Mouse (Mus musculus) intestine, postnatal 0 days (tissue): ENCODE results near the gene Otp. TPM values are rescaled to one million over a fixed set of nuclear protein-coding genes. Genes with fewer than 3 reads are reported as not detected.

ENCODE experiments used
- ATAC-seq: fragments of 200-750 bp; cut with Nextera tagmentation; 2 replicates; pipeline ENCODE4 v1.8.0; 2017; ENCODE audit warnings: mild to moderate bottlenecking, moderate TSS enrichment, moderate library complexity
- H3K27ac ChIP-seq: fragments of 300-500 bp; sonication (generic); 2 replicates; pipeline ENCODE4 v1.5.1; 2014; ENCODE audit warnings: mild to moderate bottlenecking, low read depth, low read length, moderate library complexity
- H3K27me3 ChIP-seq: fragments of 300-500 bp; sonication (generic); replicated peaks from 2 replicates; pipeline ENCODE4 v1.6.1; 2014; ENCODE audit warnings: low read length, mixed read lengths; ENCODE audit not compliant: control insufficient read depth, insufficient read depth
- H3K36me3 ChIP-seq: fragments of 300-500 bp; sonication (generic); 2 replicates; pipeline ENCODE4 v1.6.1; 2014; ENCODE audit warnings: mild to moderate bottlenecking, moderate library complexity; ENCODE audit not compliant: control insufficient read depth, insufficient read depth
- H3K4me1 ChIP-seq: fragments of 300-500 bp; sonication (generic); replicated peaks from 2 replicates; pipeline ENCODE4 v1.6.1; 2014; ENCODE audit warnings: antibody characterized with exemption, low read length, mixed read lengths; ENCODE audit not compliant: control insufficient read depth, insufficient read depth
- H3K4me2 ChIP-seq: fragments of 300-500 bp; sonication (generic); replicated peaks from 2 replicates; pipeline ENCODE4 v1.6.1; 2014; ENCODE audit warnings: low read depth, mild to moderate bottlenecking, moderate library complexity
- H3K4me3 ChIP-seq: fragments of 300-500 bp; sonication (generic); 2 replicates; pipeline ENCODE4 v1.5.1; 2014; ENCODE audit warnings: low read depth, low read length
- H3K9ac ChIP-seq: fragments of 300-500 bp; sonication (generic); 2 replicates; pipeline ENCODE4 v1.6.1; 2014; ENCODE audit warnings: mild to moderate bottlenecking, low read depth, low read length
- H3K9me3 ChIP-seq: fragments of 300-500 bp; sonication (generic); 2 replicates; pipeline ENCODE4 v1.6.1; 2016; ENCODE audit warnings: mixed run types; ENCODE audit not compliant: control insufficient read depth
- CTCF ChIP-seq: sonication (generic); IDR thresholded peaks from 2 replicates; pipeline ENCODE4 v1.5.1; 2016; ENCODE audit warnings: low read depth, mild to moderate bottlenecking, control low read depth, antibody characterized with exemption, moderate library complexity
- WGBS: fragments of 180-500 bp; shearing (Covaris S2); extraction: QIAGEN DNeasy Blood & Tissue Kit; methylation state at CpG from one replicate; pipeline ENCODE4 v1.1.7; 2014; 5-methylcytosine and 5-hydroxymethylcytosine counted together
- polyA plus RNA-seq: library from polyadenylated mRNA; unstranded; fragments of >200 nt; fragmentation: Nextera tagmentation; extraction: Ambion mirVana; gene quantifications from 2 replicates; pipeline ENCODE4 v1.2.1, GENCODE M21; 2015

The Otp gene
- polyA plus RNA-seq, 1 experiment from 2014 or later = not detected

GRCm38 (mm10) chr13:94871806-94872320, 3.5 kb upstream of the Otp start:
- Histone ChIP-seq H3K4me2 (no peak overlapping the region), H3K4me3 (no peak overlapping the region), H3K27me3 (peaks cover 97% of the 10 kb centered on the region), H3K36me3 (no peaks in the 10 kb centered on the region), H3K27ac (no peak overlapping the region), H3K4me1 (no peaks in the 10 kb centered on the region; the same call in 1 of the 2 replicates), H3K9ac (no peak overlapping the region), H3K9me3 (no peaks in the 10 kb centered on the region)
- no peak for TF ChIP-seq CTCF
- ATAC-seq = no peak
- WGBS = 3% methylated on average over 7 of the region's 7 CpGs

DNA sequence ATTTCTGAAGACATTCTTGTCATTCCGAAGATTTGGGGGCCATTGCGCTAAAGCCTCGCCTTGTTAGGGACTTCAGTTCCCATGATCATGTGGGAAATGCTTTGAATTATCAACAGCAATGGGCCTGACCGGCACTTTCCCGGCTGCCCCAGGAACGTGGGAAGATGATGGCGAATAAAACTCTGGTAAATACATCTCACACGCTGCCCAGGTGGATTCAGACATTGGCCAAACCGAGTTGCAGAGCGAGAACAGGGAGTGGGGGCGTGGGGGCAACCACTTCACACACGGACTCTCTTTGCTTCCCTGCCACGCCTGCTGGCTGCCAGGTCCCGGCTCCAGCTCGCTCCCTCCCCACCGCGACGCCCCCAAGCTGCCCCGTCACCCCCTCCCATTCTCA, 3.0 kb upstream of the Otp start:
- Histone ChIP-seq H3K9ac (no peak overlapping the region), H3K4me3 (no peak overlapping the region), H3K9me3 (no peaks in the 10 kb centered on the region), H3K36me3 (no peaks in the 10 kb centered on the region), H3K4me1 (no peaks in the 10 kb centered on the region; the same call in 1 of the 2 replicates), H3K4me2 (no peak overlapping the region), H3K27ac (no peak overlapping the region), H3K27me3 (peaks cover 97% of the 10 kb centered on the region)
- no peak for TF ChIP-seq CTCF
- ATAC-seq = no peak
- WGBS = 2% methylated on average over 19 of the region's 19 CpGs

DNA sequence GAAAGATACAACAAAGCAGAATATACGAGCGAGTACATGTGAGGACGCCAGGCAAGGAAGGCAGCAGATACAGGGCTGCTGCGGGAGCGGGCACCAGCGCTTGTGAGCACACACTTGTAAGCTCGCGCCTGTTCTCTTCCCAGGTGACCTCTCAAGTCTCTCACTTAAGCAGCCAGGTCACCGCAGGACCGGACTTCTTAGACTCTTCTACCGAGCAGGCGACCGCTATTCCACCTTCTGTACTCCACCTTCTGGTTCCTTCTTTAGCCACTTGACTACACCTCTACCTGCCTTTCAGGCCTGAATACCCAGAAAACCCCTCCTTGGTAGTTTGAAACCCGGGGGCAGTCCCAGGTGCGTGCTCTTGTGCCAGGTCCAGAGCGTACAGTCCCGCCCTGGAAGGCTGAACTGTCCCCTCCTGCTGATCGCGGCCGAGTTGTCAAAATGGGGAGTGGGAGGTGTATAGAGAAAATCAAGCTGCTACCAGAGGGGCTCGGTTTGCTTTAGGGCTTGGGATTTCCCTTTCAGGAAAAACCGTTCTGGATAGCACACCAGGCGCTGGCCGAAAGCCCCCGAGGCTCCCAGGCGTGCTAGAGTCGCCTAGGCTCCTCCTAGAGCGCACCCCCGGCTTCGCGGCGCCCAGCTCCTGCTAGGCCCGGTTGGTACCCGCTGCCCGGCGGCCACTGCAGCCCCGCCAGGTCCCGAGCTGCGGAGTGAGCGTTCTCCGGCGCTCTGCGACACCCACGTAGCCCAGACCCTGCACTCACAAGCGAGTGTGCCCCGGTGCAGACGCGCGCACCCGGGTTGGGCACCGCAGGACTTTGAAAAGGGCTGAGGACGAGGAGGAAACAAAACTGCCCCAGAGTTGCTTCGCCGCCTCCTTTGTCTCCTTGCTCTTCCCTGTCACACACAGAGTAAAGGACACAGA, 2.0 kb upstream of the Otp start:
- H3K27ac ChIP-seq = no peak overlapping the region
- no peaks in the 10 kb centered on the region for H3K9me3 ChIP-seq
- WGBS = under 1% methylated on average over 53 of the region's 54 CpGs
- no peak for ATAC-seq
- H3K4me1 ChIP-seq = no peaks in the 10 kb centered on the region; the same call in 1 of the 2 replicates
- TF ChIP-seq CTCF = no peak
- no peak overlapping the region for H3K9ac ChIP-seq
- no peaks in the 10 kb centered on the region for H3K36me3 ChIP-seq
- H3K27me3 ChIP-seq = peaks cover 97% of the 10 kb centered on the region
- H3K4me3 ChIP-seq = peak overlapping the region; percentile 5; the same call in 1 of the 2 replicates
- H3K4me2 ChIP-seq = no peak overlapping the region

DNA sequence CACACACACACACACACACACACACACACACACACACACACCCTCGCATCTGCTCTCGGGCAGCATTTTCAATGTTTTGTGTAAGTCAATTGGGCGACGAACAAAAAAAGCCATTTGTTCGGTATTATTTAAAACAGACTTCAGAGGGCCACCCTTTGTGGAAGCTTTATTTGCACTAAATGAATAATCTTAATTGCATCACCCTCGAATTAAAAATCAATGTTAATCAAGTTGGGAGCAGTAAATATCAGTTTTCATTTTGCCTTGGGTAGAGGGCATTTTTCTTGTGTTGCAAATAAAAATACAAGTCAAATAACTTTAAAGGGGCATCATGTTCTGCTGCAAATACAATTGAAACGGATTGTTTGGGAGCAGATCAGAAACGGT, 1.4 kb upstream of the Otp start:
- H3K27ac ChIP-seq = no peak overlapping the region
- H3K36me3 ChIP-seq = no peaks in the 10 kb centered on the region
- TF ChIP-seq CTCF = no peak
- no peaks in the 10 kb centered on the region for H3K9me3 ChIP-seq
- H3K4me3 ChIP-seq = peak overlapping the region; percentile 5; the same call in 1 of the 2 replicates
- H3K4me2 ChIP-seq = no peak overlapping the region
- no peak for ATAC-seq
- 2% methylated on average over 8 of the region's 8 CpGs for WGBS
- H3K4me1 ChIP-seq = no peaks in the 10 kb centered on the region; the same call in 1 of the 2 replicates
- peaks cover 92% of the 10 kb centered on the region for H3K27me3 ChIP-seq
- H3K9ac ChIP-seq = no peak overlapping the region

DNA sequence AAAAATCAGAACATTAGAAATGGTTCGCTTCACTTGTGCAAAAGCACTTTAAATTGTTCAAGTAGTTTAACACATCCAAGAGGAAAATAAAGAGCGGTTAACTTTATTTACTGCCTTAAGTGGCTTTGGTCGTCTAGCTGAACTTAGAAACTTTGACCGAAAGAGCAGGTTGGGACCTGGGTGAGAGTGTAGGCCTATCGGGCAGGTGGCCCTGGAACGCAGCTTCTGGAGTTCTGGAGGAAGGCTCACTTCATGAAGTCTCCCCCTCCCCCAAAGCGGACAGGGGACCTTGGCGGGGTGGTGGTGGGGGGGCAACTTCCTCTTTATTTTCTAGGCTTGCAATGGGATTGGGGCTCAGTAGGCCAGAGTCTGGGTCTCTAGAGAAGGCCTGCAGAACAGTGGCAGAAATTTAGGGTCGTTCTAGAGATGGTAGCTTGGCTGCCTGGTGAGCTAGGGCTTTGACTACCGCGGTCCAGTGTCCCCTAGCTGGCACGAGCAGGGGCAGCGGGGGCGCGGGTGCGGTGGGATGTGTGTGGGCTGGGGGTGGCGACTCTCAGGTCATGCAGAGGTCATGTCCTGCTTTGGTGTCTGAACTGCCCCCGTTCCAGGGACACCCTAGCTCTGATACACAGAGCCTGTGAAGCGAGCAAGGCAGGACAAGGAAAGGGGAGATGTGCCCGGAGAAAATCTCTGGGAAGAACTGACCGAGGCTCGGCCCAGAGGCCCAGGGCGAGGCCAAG, 576 bp upstream of the Otp start:
- no peaks in the 10 kb centered on the region for H3K4me1 ChIP-seq
- no peaks in the 10 kb centered on the region for H3K9me3 ChIP-seq
- H3K9ac ChIP-seq = no peak overlapping the region
- TF ChIP-seq CTCF = no peak
- 3% methylated on average over 23 of the region's 23 CpGs for WGBS
- H3K36me3 ChIP-seq = no peaks in the 10 kb centered on the region
- no peak overlapping the region for H3K27ac ChIP-seq
- H3K27me3 ChIP-seq = peaks cover 90% of the 10 kb centered on the region
- H3K4me2 ChIP-seq = no peak overlapping the region
- H3K4me3 ChIP-seq = no peak overlapping the region
- no peak for ATAC-seq
